Mouse (Mus musculus) lung, postnatal 0 days (tissue): ENCODE measurements around the gene Fiz1.

Source experiments
- CTCF ChIP-seq: IDR thresholded peaks from 2 replicates; pipeline ENCODE4 v1.5.1; 2016; ENCODE audit warnings: antibody characterized with exemption, mild to moderate bottlenecking
- EP300 ChIP-seq: IDR thresholded peaks from 2 replicates; pipeline ENCODE4 v1.6.1; 2016; ENCODE audit warnings: antibody characterized with exemption, mild to moderate bottlenecking, control low read depth

DNA sequence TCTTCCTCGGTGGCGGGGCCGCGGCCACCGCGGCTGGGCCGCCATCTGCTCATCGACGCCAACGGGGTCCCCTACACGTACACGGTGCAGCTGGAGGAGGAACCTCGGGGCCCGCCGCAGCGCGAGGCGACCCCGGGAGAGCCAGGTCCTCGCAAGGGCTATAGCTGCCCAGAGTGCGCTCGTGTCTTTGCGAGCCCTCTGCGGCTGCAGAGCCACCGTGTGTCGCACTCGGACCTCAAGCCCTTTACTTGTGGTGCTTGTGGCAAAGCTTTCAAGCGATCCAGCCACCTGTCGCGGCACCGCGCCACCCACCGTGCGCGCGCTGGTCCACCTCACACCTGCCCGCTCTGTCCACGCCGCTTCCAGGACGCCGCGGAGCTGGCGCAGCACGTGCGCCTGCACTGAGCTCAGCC, 38.4 kb upstream of the Fiz1 start:
- TF ChIP-seq EP300, result no peak
- TF ChIP-seq CTCF, result no peak
